Mouse (Mus musculus) cerebellum, adult 11-12 months (tissue): ENCODE results near the gene C1qb.

Source experiments
- DNase-seq: peaks from one replicate; pipeline ENCODE4 v3.0.0; 2022

Gene C1qb

GRCm38 (mm10) chr4:136842033-136842432, 44.0 kb downstream of the C1qb start:
- no peak for DNase-seq

GRCm38 (mm10) chr4:136841056-136841455, 44.9 kb downstream of the C1qb start:
- peak; percentile 80 for DNase-seq

GRCm38 (mm10) chr4:136838462-136838861, 47.5 kb downstream of the C1qb start:
- no peak for DNase-seq

GRCm38 (mm10) chr4:136838026-136838425, 48.0 kb downstream of the C1qb start:
- DNase-seq = no peak

- no peak for DNase-seq
Observed at GRCm38 (mm10) chr4:136836387-136836931, 49.5 kb downstream of the C1qb start.

GRCm38 (mm10) chr4:136835621-136836386, 50.2 kb downstream of the C1qb start, which contains the start of gene Ephb2:
Ephb2 (minus strand) TSS chr4:136835988.
- DNase-seq = peak; percentile 81

GRCm38 (mm10) chr4:136834815-136835620, 51.0 kb downstream of the C1qb start:
- DNase-seq = peak; percentile 68

- DNase-seq = no peak
Observed at GRCm38 (mm10) chr4:136834439-136834814, 51.6 kb downstream of the C1qb start.

GRCm38 (mm10) chr4:136833619-136834351, 52.2 kb downstream of the C1qb start:
- peak; percentile 67 for DNase-seq

- DNase-seq = peak; percentile 48
Observed at GRCm38 (mm10) chr4:136832559-136833232, 53.3 kb downstream of the C1qb start.

GRCm38 (mm10) chr4:136830272-136830823, 55.6 kb downstream of the C1qb start:
- no peak for DNase-seq
